Mouse (Mus musculus) neutrophil, adult 5-6 weeks (primary cell): ENCODE measurements around the gene Plbd2. TPM values are rescaled to one million over a fixed set of nuclear protein-coding genes. Genes with fewer than 3 reads are reported as not detected.
"Not testable (repeated sequence)": the region's sequence is repeated elsewhere in the genome, so short reads cannot be mapped to it uniquely, and the experiment has no call there.

Source experiments
- ATAC-seq: fragments of 151-379, 151-347 bp; 2 replicates; pipeline ENCODE4 v1.8.0; 2017; ENCODE audit warnings: mild to moderate bottlenecking, moderate TSS enrichment; ENCODE audit not compliant: insufficient number of reproducible peaks, poor library complexity, low FRiP score, severe bottlenecking; ENCODE audit errors: extremely low read depth
- total RNA-seq: library from RNA; stranded (forward); fragments of 200-1000 nt; gene quantifications from 2 replicates; pipeline ENCODE4 v1.2.3, GENCODE M21; 2017

Plbd2 gene
- total RNA-seq, 1 experiment from 2014 or later: 5.8 TPM

GRCm38 (mm10) chr5:120514031-120514677, 10.7 kb upstream of the Plbd2 start:
- ATAC-seq: no peak

DNA sequence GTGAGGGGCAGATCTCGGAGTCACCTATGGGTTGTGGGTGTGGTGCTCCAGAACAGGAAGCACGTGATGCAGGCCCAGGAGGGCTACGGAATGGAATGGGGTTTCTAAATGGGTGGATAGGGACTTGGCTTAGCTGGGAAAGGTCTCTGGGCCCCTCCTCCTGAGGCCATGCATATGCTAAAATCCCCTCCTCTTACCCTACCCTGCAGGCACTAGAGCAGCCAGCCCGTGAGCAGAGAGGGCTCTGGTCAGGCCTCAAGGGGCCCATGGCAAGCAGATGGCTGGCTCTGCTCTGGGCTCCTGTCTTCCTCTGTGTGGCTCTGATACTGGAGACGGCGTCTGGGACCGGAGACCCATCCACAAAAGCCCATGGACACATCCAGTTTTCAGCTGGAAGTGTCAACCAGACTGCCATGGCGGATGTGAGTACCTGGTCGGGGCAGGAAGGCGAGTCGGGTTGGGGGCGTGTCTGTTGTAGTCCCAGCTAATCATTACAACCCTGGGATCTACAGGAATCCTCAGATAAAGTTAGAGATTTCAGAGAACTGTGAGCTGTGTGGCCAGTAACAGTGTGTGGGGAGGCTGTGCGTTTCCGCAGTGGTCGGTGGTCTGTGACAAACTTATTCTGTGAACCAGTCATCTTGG, 9.6 kb upstream of the Plbd2 start:
- no peak for ATAC-seq

DNA sequence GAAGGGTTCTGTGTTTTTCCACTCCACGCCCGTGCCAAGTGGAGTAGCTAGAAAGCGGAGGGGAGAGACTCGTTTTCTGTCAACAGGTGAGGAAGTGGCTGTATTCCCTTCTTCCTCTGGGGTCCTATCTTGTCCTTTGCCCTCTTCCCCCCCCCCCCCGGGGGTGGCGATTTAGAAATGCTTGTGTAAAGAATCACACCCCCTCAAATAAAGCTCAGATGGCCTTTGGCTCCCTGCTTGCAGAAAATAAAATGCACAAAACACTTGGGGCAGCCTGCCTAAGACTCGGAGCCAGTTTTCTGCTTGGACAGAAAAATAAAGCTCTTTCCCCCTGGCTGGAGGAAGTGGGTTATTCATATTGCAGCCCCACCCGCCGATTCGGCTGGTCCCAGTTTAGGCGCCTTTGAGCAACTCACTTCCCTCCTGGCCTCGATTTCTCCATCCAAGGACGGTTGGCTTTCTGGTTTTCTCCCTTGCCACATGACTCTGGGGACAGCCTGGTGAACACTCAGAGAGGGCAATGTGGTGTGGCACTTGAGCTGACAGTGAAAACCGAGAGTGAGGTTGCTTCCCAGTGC, 8.3 kb upstream of the Plbd2 start:
- no peak for ATAC-seq

DNA sequence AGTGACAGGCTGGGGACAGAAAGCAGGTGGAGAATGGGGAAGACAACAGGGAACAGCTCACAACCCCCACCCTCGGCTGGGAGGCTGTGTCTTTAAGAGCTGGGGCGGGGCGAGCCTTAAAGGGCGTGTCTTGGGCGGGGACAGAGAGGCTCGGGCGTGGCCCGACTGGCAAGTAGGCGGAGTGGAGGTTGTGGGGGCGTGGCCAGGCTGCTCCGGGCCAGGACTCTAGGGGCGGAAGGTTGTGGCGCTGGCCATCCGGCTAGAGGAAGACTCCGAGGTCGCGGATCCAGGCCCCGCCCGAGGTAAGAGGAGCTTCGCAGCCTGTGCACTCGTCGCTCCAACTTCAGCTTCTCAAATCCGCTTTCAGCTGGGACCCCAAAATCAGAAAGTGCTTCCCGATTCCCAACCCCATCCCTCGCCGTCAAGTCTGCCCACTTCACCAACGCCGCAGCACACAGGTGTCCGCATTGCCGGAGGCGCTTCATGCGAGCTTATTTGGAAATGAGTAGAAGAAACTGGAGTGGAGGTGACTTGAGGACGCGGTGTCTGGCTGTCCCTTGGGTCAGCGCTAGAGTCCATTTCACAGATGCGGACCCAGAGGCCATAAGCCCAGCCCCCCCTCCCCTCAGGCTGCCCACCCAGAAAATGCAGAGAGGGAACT, 7.7 kb upstream of the Plbd2 start, which contains the start of gene Slc8b1:
Gene Slc8b1, plus strand, starts transcription at position 187 of the 661 bp plus-strand sequence.
- ATAC-seq: peak; percentile 93

- ATAC-seq: no peak
These were observed 3.9 kb upstream of the Plbd2 start for GRCm38 (mm10) chr5:120507311-120507710.

DNA sequence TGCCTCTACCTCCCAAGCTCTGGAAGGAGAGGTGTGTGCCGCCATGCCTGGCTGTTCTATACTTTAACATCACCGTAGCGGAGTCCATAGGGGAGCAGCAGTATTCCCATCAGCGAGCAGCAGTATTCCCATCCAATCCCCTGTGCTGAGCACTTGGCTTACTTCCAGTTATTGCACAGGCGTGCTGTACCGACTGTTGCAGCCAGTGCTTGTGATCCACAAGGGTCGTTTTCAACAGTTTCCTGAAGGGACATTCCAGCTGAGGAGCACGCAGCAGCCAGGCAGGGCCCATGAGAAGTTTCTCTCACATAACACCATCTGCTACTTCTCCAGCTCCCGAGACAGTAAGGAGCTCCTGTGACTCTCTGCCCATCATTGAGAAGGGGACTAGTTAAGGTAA, 3.1 kb upstream of the Plbd2 start:
- ATAC-seq: no peak

- no peak for ATAC-seq
These were observed 2.4 kb upstream of the Plbd2 start for GRCm38 (mm10) chr5:120505781-120506180.

- ATAC-seq: peak; percentile 43; the same call in 1 of the 2 replicates
These were observed 1.9 kb upstream of the Plbd2 start for GRCm38 (mm10) chr5:120505368-120505767.

DNA sequence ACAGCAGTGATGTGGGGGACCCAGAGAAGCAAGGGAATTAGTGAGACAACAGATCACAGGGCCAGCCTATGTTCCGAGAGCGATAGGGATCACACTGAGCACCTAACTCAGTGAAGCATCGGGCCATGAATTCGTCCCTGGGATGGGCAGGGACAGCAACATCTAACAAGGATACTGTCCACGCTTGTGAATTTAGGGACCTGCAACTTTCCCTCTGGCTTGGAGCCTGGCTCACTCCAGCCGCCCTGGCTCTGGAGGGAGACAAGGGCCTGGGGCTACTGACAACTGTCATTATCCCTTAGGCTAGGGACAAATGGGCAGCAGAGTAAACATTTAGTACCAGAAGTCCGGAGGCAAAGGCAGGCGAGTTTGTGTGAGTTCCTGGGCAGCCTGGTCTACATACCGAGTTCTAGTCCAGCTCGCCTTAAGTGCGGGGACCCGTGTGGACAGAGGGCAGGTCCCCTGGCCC, 716 bp downstream of the Plbd2 start:
- ATAC-seq: no peak

DNA sequence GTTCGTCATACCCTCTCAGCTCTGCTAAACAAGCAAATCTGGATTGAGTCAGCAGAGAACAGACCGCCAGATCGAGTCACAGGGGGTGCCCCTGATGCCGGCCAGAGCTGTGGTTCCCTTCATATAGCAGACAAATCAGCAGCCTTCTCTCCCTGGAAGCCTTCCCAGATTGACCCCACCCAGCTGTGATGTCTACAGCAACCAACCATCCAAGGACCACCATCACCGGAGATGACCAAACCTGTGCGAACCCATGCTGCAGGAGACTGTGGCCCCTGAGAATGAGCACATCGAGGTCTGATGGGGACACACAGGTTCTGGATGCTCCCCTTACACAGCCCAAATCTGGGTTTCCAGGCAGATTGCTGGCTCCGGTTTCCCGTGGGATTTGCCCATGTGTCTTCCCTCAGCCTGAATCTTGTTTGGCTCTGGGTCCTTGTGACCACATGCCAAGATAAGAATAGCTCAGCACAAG, 1.2 kb downstream of the Plbd2 start:
- ATAC-seq: no peak

DNA sequence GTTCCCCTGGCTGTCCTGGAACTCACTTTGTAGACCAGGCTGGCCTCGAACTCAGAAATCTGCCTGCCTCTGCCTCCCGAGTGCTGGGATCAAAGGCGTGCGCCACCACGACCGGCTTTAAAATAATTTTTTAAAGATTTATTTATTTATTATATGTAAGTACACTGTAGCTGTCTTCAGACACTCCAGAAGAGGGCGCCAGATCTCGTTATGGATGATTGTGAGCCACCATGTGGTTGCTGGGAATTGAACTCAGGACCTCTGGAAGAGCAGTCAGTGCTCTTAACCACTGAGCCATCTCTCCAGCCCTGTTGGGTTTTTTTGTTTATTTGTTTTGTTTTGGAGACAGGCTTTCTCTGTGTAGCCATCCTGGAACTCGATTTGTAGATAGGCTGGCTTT, 2.8 kb downstream of the Plbd2 start:
- ATAC-seq: not testable (repeated sequence)

GRCm38 (mm10) chr5:120499202-120499601, 4.2 kb downstream of the Plbd2 start:
- ATAC-seq: no peak

GRCm38 (mm10) chr5:120497071-120497470, 6.4 kb downstream of the Plbd2 start:
- no peak for ATAC-seq

DNA sequence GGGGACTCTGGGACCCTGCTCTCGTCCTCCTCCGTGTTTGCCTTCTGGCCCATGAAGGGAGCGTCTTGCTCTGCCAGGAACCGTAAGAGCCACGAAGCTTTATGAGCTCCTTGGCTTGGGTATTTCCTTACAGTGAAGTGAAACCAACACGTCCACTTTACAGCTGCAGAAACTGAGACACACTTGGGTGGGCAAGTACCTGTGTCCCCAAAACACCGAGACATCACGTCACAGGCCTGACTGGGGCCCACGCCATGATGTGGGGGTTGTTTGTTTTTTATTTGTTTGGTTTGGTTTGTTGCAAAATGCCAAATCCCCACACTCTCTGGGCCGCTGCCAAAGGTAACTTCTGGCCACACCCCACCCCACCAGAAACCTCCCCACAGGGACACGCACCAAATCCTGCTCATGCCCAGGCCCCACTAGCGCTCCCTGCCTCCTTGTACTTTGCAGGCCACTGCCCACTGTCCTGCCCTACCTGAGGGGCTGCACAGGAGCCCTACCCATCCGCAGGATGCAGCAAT, 7.7 kb downstream of the Plbd2 start:
- ATAC-seq: peak; percentile 42; the same call in 1 of the 2 replicates

DNA sequence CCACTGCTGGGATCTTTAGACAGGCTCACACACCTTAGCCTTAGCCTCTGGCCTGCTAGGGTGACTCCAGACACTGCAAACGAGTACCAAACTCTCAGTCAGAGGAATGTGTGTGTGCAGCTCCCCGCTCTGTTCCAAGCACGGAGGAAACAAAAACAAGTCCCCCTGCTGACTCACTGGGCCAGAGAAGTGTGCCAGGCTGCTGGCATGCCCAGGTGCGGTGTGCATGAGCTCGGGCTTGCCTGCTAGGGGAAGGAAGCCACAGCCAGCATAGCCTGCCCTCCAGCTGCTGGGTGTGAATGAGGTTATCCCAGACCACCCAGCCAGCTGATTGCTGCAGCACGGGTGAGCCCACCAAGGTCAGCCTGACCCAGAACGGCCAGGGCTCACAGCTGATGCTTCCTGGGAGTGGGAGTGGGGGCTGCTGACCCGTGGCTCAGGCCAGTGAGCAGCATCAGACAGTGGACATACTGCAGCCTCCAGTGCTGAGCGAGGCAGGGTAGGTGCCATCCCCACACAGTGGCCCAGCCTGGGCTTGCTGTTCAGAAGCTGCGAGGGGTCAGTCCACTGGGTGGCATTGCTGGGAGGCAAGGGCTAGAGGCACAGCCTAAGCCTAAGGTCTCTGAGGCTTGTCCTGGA, 8.2 kb downstream of the Plbd2 start:
- ATAC-seq: peak; percentile 5; the same call in 1 of the 2 replicates

GRCm38 (mm10) chr5:120493873-120494395, 9.5 kb downstream of the Plbd2 start:
- ATAC-seq: no peak

- ATAC-seq: no peak
These were observed 10.0 kb downstream of the Plbd2 start for GRCm38 (mm10) chr5:120493440-120493839.

DNA sequence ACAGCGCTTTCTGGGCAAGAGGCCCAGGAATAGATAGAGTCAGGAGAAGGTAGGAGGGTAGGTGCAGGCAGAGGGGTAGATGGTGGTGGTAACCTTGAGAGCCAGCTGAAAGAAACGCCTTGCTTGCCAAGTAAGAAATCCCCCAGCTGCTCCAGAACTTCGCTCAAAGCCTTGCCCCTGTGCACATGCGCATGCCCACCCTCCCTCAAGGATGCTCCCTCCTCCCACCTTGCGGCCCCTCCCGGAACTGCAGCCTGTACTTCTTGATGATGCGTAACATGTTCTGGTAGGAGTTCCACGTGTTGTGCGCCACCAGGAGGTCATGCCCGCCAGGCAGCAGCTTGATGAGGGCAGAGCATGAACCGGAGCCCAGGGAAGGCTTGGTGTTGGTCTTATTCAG, 11.0 kb downstream of the Plbd2 start:
- ATAC-seq: no peak
